ENCODE assay signal across 7 mouse cellular contexts in genomic region chr2:29054991-29055390, GRCm38 (mm10). TPM values are rescaled to one million over a fixed set of nuclear protein-coding genes. Genes with fewer than 3 reads are reported as not detected.
DNase-seq lines count a peak whose midpoint lies in the region; ATAC-seq and TF ChIP-seq lines count a peak whose summit lies in the region.

Gene Cfap77, minus strand, starts transcription at chr2:29055066.

- no peaks in the 10 kb centered on the region for H3K9me3 ChIP-seq in ES-Bruce4 (replicated peaks; ENCODE audit: control insufficient read depth, insufficient read depth, low read length, poor library complexity, severe bottlenecking)
- H3K9me3 ChIP-seq in forebrain, embryonic 10.5 days, result no peaks in the 10 kb centered on the region
- H3K9me3 ChIP-seq in hindbrain, embryonic 10.5 days, result no peaks in the 10 kb centered on the region

- no peaks in the 10 kb centered on the region for H3K36me3 ChIP-seq in ES-Bruce4 (ENCODE audit: control insufficient read depth, insufficient read depth, low read length, poor library complexity, severe bottlenecking)
- H3K36me3 ChIP-seq in forebrain, embryonic 10.5 days (replicated peaks), result no peaks in the 10 kb centered on the region
- no peaks in the 10 kb centered on the region for H3K36me3 ChIP-seq in hindbrain, embryonic 10.5 days

- H3K27me3 ChIP-seq in ES-Bruce4 (ENCODE audit: control insufficient read depth, insufficient read depth, low read length, poor library complexity, severe bottlenecking), result no peaks in the 10 kb centered on the region; the same call in 1 of the 2 replicates
- H3K27me3 ChIP-seq in forebrain, embryonic 10.5 days (ENCODE audit: poor library complexity, severe bottlenecking), result peaks cover 89% of the 10 kb centered on the region
- peaks cover 79% of the 10 kb centered on the region for H3K27me3 ChIP-seq in hindbrain, embryonic 10.5 days (ENCODE audit: insufficient read depth, poor library complexity, severe bottlenecking)

- under 1% methylated on average over 25 of the region's 25 CpGs for WGBS in forebrain, embryonic 10.5 days
- WGBS in hindbrain, embryonic 10.5 days, result under 1% methylated on average over 25 of the region's 25 CpGs

- ATAC-seq in megakaryocyte progenitor cell, adult 5-6 weeks (replicated peaks; ENCODE audit: poor library complexity), result peak; percentile 59

- H3K4me1 ChIP-seq in ES-Bruce4 (ENCODE audit: control insufficient read depth, insufficient read depth, low read length), result no peaks in the 10 kb centered on the region
- peaks cover 26% of the 10 kb centered on the region for H3K4me1 ChIP-seq in forebrain, embryonic 10.5 days
- peaks cover 15% of the 10 kb centered on the region for H3K4me1 ChIP-seq in hindbrain, embryonic 10.5 days (replicated peaks)

- intact Hi-C loops in left cerebral cortex, postnatal 14 days (cut with DNase I), result no loop called here

- no peak for TF ChIP-seq POLR2A in ES-Bruce4 (IDR thresholded peaks at IDR 0.05; ENCODE audit: insufficient read depth, low read length)

- peak within 1 kb of the TSS; percentile 74 for H3K9ac ChIP-seq in ES-Bruce4 (ENCODE audit: low read depth, poor library complexity, severe bottlenecking)

- no peak for TF ChIP-seq CTCF in ES-Bruce4 (IDR thresholded peaks at IDR 0.05; ENCODE audit: low read depth, low read length)

- peak within 1 kb of the TSS; percentile 61 for H3K4me3 ChIP-seq in ES-Bruce4 (ENCODE audit: low read depth, low read length)
- H3K4me3 ChIP-seq in forebrain, embryonic 10.5 days, result peak within 1 kb of the TSS; percentile 63
- H3K4me3 ChIP-seq in hindbrain, embryonic 10.5 days, result peak within 1 kb of the TSS; percentile 62

- peak; percentile 45 to 54 for DNase-seq in adrenal gland, adult 18-20 months (ENCODE audit: low spot score in 2 of 2)
- DNase-seq in forebrain, embryonic 10.5 days (ENCODE audit: extremely low spot score, low spot score), result peak; percentile 66
- peak; percentile 72 for DNase-seq in hindbrain, embryonic 10.5 days (ENCODE audit: low spot score)
- peak; percentile 53 to 64 for DNase-seq in left cerebral cortex, postnatal 14 days (ENCODE audit: low spot score in 2 of 2)
- peak; percentile 32 for DNase-seq in right cerebral cortex, postnatal 4 days

- H3K27ac ChIP-seq in ES-Bruce4 (ENCODE audit: insufficient read depth, low read length), result no peak within 1 kb of the TSS
- H3K27ac ChIP-seq in forebrain, embryonic 10.5 days, result peak within 1 kb of the TSS; percentile 90
- H3K27ac ChIP-seq in hindbrain, embryonic 10.5 days, result peak within 1 kb of the TSS; percentile 89

- no peak for TF ChIP-seq EP300 in ES-Bruce4 (IDR thresholded peaks at IDR 0.05; ENCODE audit: insufficient read depth, low read depth, low read length)

RNA-seq across cellular contexts. Expression of gene Cfap77, which starts in this region (rescaled TPM):
- polyA plus RNA-seq in ES-Bruce4 (2011; ENCODE audit: insufficient read depth, insufficient read length, low read depth, missing spikeins), result 2.5 and 3.0 TPM in 2 replicates
- total RNA-seq in adrenal gland, adult 18-20 months (2021), result under 1 TPM; 0.16 to 0.30 TPM
- polyA plus RNA-seq in forebrain, embryonic 10.5 days (2016; fragmentation: Nextera tagmentation; extraction: Ambion mirVana), result 0.67 and 0.74 TPM in 2 replicates
- polyA plus RNA-seq in hindbrain, embryonic 10.5 days (2016; fragmentation: Nextera tagmentation; extraction: Ambion mirVana), result 0.51 and 0.61 TPM in 2 replicates
- under 1 TPM; 0.40 to 0.62 TPM for total RNA-seq in left cerebral cortex, postnatal 14 days (2021)
- total RNA-seq in megakaryocyte progenitor cell, adult 5-6 weeks (2015), result 0.17 TPM in 1 of 2 replicates, not detected in the other
- not detected in 2 replicates for total RNA-seq in megakaryocyte progenitor cell, adult 5-6 weeks (2017)

Comparison
In these comparisons a context has a peak if more than half of its experiments do, and no peak if none do; other contexts are left out.
1. Peak in DNase-seq in adrenal gland, adult 18-20 months; RNA of the gene not detected or under 1 TPM.
2. Peak in DNase-seq, H3K4me3 ChIP-seq and H3K27ac ChIP-seq in forebrain, embryonic 10.5 days; RNA of the gene not detected or under 1 TPM.
3. Peak in DNase-seq, H3K4me3 ChIP-seq and H3K27ac ChIP-seq in hindbrain, embryonic 10.5 days; RNA of the gene not detected or under 1 TPM.
4. Peak in DNase-seq in left cerebral cortex, postnatal 14 days; RNA of the gene not detected or under 1 TPM.
5. Peak in ATAC-seq in megakaryocyte progenitor cell, adult 5-6 weeks; RNA of the gene not detected or under 1 TPM.